Mouse (Mus musculus) liver, embryonic 16.5 days (tissue): ENCODE measurements at regions not wholly inside any gene's neighbourhood (a gene's known extent, or its start where the extent isn't known, plus 50 kb on each side); places are given as distances from the start of the nearest gene placed in this dataset.
"Not testable (repeated sequence)": the region's sequence is repeated elsewhere in the genome, so short reads cannot be mapped to it uniquely, and the experiment has no call there.

Source experiments
- ATAC-seq: fragments of 200-750 bp; cut with Nextera tagmentation; 2 replicates; pipeline ENCODE4 v1.8.0; 2017; ENCODE audit warnings: low read depth, mild to moderate bottlenecking, moderate number of reproducible peaks, moderate library complexity
- H3K27ac ChIP-seq: fragments of 300-500 bp; sonication (generic); 2 replicates; pipeline ENCODE4 v1.5.1; 2014; ENCODE audit warnings: mild to moderate bottlenecking, low read length
- H3K27me3 ChIP-seq: fragments of 300-500 bp; sonication (generic); 2 replicates; pipeline ENCODE4 v1.6.1; 2014; ENCODE audit warnings: low read depth, low read length, mixed read lengths; ENCODE audit not compliant: control insufficient read depth, insufficient read depth
- H3K36me3 ChIP-seq: fragments of 300-500 bp; sonication (generic); 2 replicates; pipeline ENCODE4 v1.6.1; 2014; ENCODE audit warnings: mild to moderate bottlenecking; ENCODE audit not compliant: control insufficient read depth, insufficient read depth
- H3K4me1 ChIP-seq: fragments of 300-500 bp; sonication (generic); 2 replicates; pipeline ENCODE4 v1.6.1; 2014; ENCODE audit warnings: low read depth, low read length, mixed read lengths; ENCODE audit not compliant: control insufficient read depth
- H3K4me2 ChIP-seq: fragments of 300-500 bp; sonication (generic); 2 replicates; pipeline ENCODE4 v1.6.1; 2014; ENCODE audit warnings: low read depth, low read length, mixed read lengths
- H3K4me3 ChIP-seq: fragments of 300-500 bp; sonication (generic); 2 replicates; pipeline ENCODE4 v1.5.1; 2014; ENCODE audit warnings: low read depth, mild to moderate bottlenecking, low read length
- H3K9ac ChIP-seq: fragments of 300-500 bp; sonication (generic); 2 replicates; pipeline ENCODE4 v1.6.1; 2014; ENCODE audit warnings: low read depth, low read length
- H3K9me3 ChIP-seq: fragments of 300-500 bp; sonication (generic); replicated peaks from 2 replicates; pipeline ENCODE4 v1.6.1; 2016; ENCODE audit warnings: low read length; ENCODE audit not compliant: control insufficient read depth
- WGBS: fragments of 180-500 bp; shearing (Covaris S2); extraction: QIAGEN DNeasy Blood & Tissue Kit; methylation state at CpG from one replicate; pipeline ENCODE4 v1.1.7; 2014; ENCODE audit not compliant: insufficient replicate concordance; 5-methylcytosine and 5-hydroxymethylcytosine counted together

DNA sequence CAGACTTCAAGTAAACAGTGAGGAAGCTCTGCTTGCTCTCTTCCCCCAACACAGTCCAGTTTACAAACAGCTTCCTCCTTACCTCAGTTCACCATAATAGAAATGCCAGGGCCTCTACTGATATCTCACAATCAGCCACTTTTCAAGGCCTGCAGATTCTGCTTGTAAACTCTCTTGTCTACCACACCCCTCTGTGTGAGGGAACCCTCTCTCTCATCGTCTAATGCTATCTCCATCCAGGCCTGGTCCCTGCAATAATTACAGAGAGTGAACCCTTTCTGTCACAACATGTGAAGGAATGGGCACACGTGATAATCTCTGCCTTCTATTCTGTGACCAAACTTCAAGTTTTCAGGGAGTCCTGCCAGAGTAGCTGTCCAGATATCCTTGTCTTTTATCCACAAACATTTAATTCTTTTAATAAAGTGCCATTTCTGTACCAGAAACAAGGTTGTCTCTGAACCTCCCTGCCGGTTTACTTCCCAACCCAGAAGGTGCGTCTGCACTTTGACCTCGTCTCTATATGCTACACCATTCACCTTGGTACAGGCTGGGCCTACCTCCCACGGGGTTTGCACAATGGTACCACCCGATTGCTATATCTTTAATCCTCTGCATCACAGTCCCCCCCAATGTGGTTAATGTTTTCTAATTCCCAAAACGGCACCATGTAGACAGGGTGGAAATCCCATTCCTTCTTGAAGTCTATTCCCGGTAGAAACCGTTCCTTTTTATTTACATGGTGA, 219.6 kb downstream of the Samd9l start:
- not testable (repeated sequence) for H3K4me1 ChIP-seq, H3K27ac ChIP-seq, H3K4me2 ChIP-seq, H3K27me3 ChIP-seq, H3K4me3 ChIP-seq, H3K36me3 ChIP-seq, ATAC-seq, H3K9me3 ChIP-seq, H3K9ac ChIP-seq
- WGBS = 49% methylated on average over 7 of the region's 10 CpGs

DNA sequence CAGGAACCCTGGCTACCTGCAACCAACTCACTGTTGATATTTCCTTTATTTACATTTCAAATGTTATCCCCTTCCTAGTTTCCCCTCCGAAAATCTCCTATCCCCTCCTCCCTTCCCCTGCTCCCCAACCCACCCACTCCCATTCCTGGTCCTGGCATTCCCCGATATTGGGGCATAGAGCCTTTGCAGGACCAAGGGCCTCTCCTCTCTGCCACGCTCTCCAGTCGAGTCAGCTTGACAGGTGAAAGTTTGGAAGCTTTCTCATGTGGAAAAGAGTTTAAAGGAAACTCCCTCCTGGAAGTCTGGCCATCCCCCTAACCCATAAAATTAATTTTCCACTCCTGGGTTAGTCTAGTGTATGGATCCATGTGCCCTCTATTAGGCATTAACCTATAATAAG, 229.9 kb downstream of the Samd9l start:
- not testable (repeated sequence) for H3K36me3 ChIP-seq, H3K9ac ChIP-seq, ATAC-seq, H3K4me2 ChIP-seq, H3K27me3 ChIP-seq, H3K4me3 ChIP-seq, H3K4me1 ChIP-seq, H3K9me3 ChIP-seq, H3K27ac ChIP-seq
- WGBS = 80% methylated on average over 2 of the region's 4 CpGs

DNA sequence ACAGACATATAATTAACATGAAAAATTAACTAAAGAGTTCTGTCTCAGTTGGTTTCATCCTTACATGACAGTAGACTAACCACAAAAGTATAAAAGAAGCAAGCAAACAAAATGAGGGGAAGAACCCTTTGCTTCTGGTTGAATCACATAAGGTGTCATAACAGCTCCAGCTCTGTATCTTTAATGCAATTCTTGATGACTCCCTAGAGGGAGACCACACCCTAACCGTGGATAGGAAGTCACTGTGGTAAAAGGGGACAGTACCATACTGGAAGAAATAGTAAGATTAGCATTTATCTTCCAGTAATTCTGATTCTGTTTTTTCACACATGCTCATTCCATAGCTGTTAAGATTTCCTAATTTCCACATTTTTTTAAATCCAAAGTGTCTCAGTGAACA, 233.2 kb downstream of the Samd9l start:
- ATAC-seq = peak; percentile 78
- H3K9ac ChIP-seq, H3K36me3 ChIP-seq, H3K4me3 ChIP-seq, H3K27ac ChIP-seq, H3K4me1 ChIP-seq, H3K9me3 ChIP-seq, H3K4me2 ChIP-seq, H3K27me3 ChIP-seq: not testable (repeated sequence)
- 22% methylated on average over 1 of the region's 1 CpGs for WGBS

DNA sequence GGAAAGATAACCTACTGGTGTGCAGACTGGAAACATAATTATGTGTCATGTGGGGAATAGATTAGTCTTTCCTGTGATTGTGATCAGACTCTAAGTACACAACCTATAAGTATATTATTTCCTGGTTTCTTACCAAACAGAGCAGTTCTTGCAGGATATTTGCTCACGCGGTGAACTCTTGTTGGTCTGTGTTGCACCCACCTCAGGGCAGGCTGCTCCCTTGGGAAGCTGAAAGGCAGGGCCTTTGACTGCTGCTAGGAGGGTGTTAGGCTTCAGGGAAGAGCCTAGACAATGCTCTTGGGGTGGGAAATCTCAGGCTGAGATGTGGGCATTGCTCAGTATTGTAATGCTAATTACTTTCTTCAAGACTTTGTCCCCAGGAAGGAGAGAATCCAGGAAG, 247.5 kb downstream of the Samd9l start:
- H3K36me3 ChIP-seq, H3K9ac ChIP-seq, ATAC-seq, H3K4me3 ChIP-seq, H3K9me3 ChIP-seq, H3K4me2 ChIP-seq, H3K27me3 ChIP-seq, H3K27ac ChIP-seq, H3K4me1 ChIP-seq: not testable (repeated sequence)
- 48% methylated on average over 2 of the region's 2 CpGs for WGBS

DNA sequence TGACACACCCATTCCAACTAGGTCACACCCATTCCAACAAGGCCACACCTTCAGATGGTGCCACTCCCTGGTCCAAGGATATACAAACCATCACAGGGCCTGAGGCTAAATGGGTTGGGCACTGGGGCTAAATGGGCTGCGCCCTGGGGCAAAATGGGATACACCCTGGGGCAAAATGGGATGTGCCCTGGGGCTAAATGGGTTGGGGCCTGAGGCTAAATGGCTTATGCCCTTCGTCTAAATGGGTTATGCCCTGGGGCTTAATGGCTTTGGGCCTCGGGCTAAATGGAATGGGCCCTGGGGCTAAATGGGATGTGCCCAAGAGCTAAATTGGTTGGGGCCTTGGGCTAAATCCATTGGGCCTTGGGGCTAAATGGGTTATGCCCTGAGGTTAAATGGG, 261.5 kb downstream of the Samd9l start:
- not testable (repeated sequence) for H3K4me2 ChIP-seq, H3K27ac ChIP-seq, H3K4me3 ChIP-seq, ATAC-seq, H3K9ac ChIP-seq, H3K4me1 ChIP-seq, H3K36me3 ChIP-seq, H3K9me3 ChIP-seq, H3K27me3 ChIP-seq
- 63% methylated on average over 3 of the region's 3 CpGs for WGBS

DNA sequence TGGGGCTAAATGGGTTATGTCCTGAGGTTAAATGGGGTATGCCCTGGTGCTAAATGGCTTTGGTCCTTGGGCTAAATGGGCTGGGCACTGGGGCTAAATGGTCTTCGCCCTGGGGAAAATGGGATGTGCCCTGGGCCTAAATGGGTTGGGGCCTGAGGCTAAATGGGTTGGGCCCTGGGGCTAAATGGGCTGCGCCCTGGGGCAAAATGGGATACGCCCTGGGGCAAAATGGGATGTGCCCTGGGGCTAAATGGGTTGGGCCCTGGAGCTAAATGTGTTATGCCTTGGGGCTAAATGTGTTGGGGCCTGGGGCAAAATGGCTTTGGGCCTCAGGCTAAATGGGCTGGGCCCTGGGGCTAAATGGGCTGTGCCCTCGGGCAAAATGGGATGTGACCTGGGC, 265.6 kb downstream of the Samd9l start:
- H3K27ac ChIP-seq, H3K36me3 ChIP-seq, ATAC-seq, H3K9me3 ChIP-seq, H3K4me1 ChIP-seq, H3K27me3 ChIP-seq, H3K4me2 ChIP-seq, H3K9ac ChIP-seq, H3K4me3 ChIP-seq: not testable (repeated sequence)
- 61% methylated on average over 4 of the region's 4 CpGs for WGBS

DNA sequence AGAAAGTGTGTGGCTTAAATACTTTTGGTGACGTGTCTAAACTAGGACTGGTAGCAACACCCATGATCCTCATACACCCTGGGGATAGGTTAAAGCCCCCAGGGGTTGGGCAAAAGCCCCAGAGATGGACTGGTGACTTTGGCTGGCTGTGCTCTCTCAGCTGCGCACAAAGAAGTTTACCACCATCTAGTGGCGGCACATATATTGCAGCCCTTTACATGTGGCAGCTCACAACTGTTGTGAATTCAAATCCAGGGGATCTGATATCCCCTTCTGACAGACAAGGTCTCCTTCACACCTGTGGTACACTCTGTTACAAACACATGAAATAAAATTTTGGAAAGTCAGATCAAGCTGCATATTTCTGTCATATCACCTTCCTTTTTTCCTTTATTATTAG, 283.1 kb downstream of the Samd9l start:
- H3K4me1 ChIP-seq, H3K27ac ChIP-seq, H3K9me3 ChIP-seq, H3K9ac ChIP-seq, ATAC-seq, H3K36me3 ChIP-seq, H3K4me3 ChIP-seq, H3K4me2 ChIP-seq, H3K27me3 ChIP-seq: not testable (repeated sequence)
- 30% methylated on average over 1 of the region's 3 CpGs for WGBS
